Mouse (Mus musculus): ENCODE results near the gene Nat14. TPM values are rescaled to one million over a fixed set of nuclear protein-coding genes. Genes with fewer than 3 reads are reported as not detected.

Gene Nat14
- polyA plus RNA-seq, 1 experiment from 2014 or later: 3.9 TPM

DNA sequence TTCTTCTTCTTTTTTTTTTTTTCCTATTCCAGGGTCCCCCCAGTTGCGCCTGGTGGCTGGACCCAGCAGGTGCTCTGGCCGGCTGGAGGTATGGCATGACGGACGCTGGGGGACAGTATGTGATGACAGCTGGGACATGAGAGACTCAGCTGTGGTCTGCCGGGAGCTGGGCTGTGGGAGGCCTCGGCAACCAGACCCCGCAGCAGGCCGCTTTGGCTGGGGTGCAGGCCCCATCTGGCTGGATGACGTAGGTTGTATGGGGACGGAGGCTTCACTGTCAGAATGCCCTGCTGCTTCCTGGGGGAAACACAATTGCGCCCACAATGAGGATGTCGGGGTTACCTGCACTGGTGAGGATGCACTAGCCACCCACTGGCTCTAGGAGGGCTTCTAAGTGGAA is 11.3 kb downstream of the Nat14 start:
- Histone ChIP-seq H3K36me3 (ENCODE audit: control insufficient read depth, insufficient read depth) (no peaks in the 10 kb centered on the region), H3K4me2 (ENCODE audit: low read depth, low read length) (no peak overlapping the region), H3K27ac (ENCODE audit: low read length) (no peak overlapping the region), H3K27me3 (ENCODE audit: control insufficient read depth, insufficient read depth, low read length) (no peaks in the 10 kb centered on the region), H3K9me3 (replicated peaks; ENCODE audit: control insufficient read depth, low read length) (peaks cover 4% of the 10 kb centered on the region; the same call in 1 of the 2 replicates), H3K4me3 (ENCODE audit: low read length) (no peak overlapping the region), H3K4me1 (ENCODE audit: control insufficient read depth, insufficient read depth, low read length) (no peaks in the 10 kb centered on the region), H3K9ac (ENCODE audit: low read length) (no peak overlapping the region)
- WGBS: 56% methylated on average over 12 of the region's 12 CpGs
- ATAC-seq (replicated peaks; ENCODE audit: extremely low read depth, insufficient read depth, low FRiP score): no peak

DNA sequence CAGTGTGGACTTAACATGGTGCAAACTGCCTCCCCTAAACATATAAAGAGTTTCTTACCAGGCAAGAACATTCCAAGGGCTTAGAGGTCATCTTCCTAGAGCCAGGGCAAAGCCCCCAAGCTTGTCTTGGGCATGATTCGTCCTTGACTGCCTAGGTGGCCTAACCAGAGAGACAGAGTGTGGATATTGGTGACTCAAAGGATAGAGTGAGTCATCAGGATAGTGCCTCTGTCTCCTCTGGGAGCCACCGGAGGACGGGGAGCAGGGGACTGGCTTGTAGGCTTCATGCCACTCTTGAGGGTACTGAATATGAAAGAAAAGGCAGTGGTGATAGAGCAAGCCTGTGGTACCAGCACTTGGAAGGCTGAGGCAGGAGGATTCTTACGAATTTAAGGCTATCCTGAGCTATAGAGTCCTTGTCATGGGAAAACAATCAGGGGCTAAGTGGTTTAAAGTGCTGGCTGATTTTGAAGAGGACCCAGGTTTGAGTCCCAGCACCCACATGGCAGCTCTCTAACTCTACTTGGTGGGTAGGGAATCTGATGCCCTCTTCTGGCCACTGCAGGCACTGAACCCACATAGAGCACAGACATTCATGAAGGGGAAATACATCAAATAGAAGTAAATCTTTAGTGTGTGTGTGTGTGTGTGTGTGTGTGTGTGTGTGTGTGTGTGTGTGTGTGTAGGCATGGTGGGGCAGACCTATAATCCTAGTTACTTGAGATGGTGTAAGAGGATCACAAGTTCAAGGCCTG is 12.5 kb downstream of the Nat14 start:
- 68% methylated on average over 4 of the region's 4 CpGs for WGBS
- ATAC-seq (replicated peaks; ENCODE audit: extremely low read depth, insufficient read depth, low FRiP score): no peak
- no peaks in the 10 kb centered on the region for H3K36me3 ChIP-seq (ENCODE audit: control insufficient read depth, insufficient read depth)
- no peak overlapping the region for H3K9ac ChIP-seq (ENCODE audit: low read length)
- no peaks in the 10 kb centered on the region for H3K27me3 ChIP-seq (ENCODE audit: control insufficient read depth, insufficient read depth, low read length)
- no peak overlapping the region for H3K4me3 ChIP-seq (ENCODE audit: low read length)
- no peak overlapping the region for H3K4me2 ChIP-seq (ENCODE audit: low read depth, low read length)
- H3K27ac ChIP-seq (ENCODE audit: low read length): no peak overlapping the region
- peaks cover 4% of the 10 kb centered on the region; the same call in 1 of the 2 replicates for H3K9me3 ChIP-seq (replicated peaks; ENCODE audit: control insufficient read depth, low read length)
- no peaks in the 10 kb centered on the region for H3K4me1 ChIP-seq (ENCODE audit: control insufficient read depth, insufficient read depth, low read length)

DNA sequence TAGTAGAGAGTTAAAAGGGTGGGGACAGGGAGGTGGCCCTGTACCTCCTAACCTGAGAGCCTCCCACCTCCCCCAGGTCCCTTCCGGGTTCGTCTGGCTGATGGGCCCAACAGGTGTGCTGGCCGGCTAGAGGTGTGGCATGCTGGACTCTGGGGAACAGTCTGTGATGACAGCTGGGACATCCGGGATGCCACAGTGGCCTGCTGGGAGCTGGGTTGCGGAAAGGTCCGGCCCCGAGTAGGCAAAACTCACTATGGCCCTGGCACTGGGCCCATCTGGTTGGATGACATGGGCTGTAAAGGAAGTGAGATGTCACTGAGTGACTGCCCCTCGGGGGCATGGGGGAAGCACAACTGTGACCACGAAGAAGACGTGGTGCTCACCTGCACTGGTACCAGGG is 15.0 kb downstream of the Nat14 start:
- Histone ChIP-seq H3K27me3 (ENCODE audit: control insufficient read depth, insufficient read depth, low read length) (no peaks in the 10 kb centered on the region), H3K4me3 (ENCODE audit: low read length) (no peak overlapping the region), H3K9ac (ENCODE audit: low read length) (no peak overlapping the region), H3K36me3 (ENCODE audit: control insufficient read depth, insufficient read depth) (no peaks in the 10 kb centered on the region), H3K4me1 (ENCODE audit: control insufficient read depth, insufficient read depth, low read length) (no peaks in the 10 kb centered on the region), H3K27ac (ENCODE audit: low read length) (no peak overlapping the region), H3K4me2 (ENCODE audit: low read depth, low read length) (no peak overlapping the region), H3K9me3 (replicated peaks; ENCODE audit: control insufficient read depth, low read length) (peaks cover 4% of the 10 kb centered on the region; the same call in 1 of the 2 replicates)
- 64% methylated on average over 10 of the region's 10 CpGs for WGBS
- no peak for ATAC-seq (replicated peaks; ENCODE audit: extremely low read depth, insufficient read depth, low FRiP score)

DNA sequence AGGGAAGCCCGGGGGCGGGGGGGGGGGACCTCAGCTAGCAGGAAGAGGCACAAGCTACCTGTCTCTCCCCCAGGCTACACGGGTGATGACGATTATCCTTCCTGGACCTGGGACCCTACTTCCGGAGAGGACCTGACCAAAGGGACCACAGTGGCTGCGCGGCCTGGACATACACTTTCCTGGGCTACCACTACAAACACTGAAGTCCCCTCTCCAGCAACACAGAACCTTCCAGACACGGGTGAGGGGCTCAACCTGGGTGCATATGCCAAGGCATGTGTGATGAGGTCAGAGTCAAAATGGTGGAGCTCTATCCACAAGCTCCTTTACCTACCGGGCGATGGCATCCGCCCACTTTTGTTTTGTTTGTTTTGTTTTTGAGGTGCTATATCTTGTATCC is 15.6 kb downstream of the Nat14 start:
- WGBS: 70% methylated on average over 11 of the region's 11 CpGs
- H3K36me3 ChIP-seq (ENCODE audit: control insufficient read depth, insufficient read depth): no peaks in the 10 kb centered on the region
- no peak overlapping the region for H3K4me3 ChIP-seq (ENCODE audit: low read length)
- no peak overlapping the region for H3K4me2 ChIP-seq (ENCODE audit: low read depth, low read length)
- no peak overlapping the region for H3K9ac ChIP-seq (ENCODE audit: low read length)
- no peaks in the 10 kb centered on the region for H3K27me3 ChIP-seq (ENCODE audit: control insufficient read depth, insufficient read depth, low read length)
- no peak for ATAC-seq (replicated peaks; ENCODE audit: extremely low read depth, insufficient read depth, low FRiP score)
- H3K9me3 ChIP-seq (replicated peaks; ENCODE audit: control insufficient read depth, low read length): peaks cover 4% of the 10 kb centered on the region; the same call in 1 of the 2 replicates
- H3K27ac ChIP-seq (ENCODE audit: low read length): no peak overlapping the region
- H3K4me1 ChIP-seq (ENCODE audit: control insufficient read depth, insufficient read depth, low read length): no peaks in the 10 kb centered on the region

DNA sequence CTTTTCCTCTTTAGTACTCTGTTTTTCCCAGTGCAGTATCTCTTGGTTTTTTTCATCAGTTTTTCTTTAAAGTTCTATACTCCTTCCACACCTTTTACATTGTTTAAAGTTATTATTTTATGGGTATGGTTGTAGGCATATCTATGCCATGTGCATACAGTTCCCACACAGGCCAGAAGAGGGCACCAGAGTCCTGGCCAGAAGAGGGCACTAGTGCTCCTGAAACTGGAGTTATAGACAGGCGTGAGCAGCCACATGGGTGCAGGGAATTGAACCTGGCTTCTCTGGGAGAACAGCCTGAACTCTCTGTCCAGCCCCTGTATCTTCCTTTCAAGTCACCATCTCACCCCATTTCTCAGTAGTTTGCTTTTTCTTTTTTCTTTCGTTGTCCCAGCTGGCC is 16.6 kb downstream of the Nat14 start:
- Histone ChIP-seq H3K27ac (ENCODE audit: low read length) (no peak overlapping the region), H3K9me3 (replicated peaks; ENCODE audit: control insufficient read depth, low read length) (peaks cover 4% of the 10 kb centered on the region; the same call in 1 of the 2 replicates), H3K4me1 (ENCODE audit: control insufficient read depth, insufficient read depth, low read length) (0 out of 2 replicates have a peak, but pooled peaks cover 2% of the 10 kb centered on the region), H3K36me3 (ENCODE audit: control insufficient read depth, insufficient read depth) (no peaks in the 10 kb centered on the region), H3K27me3 (ENCODE audit: control insufficient read depth, insufficient read depth, low read length) (no peaks in the 10 kb centered on the region), H3K9ac (ENCODE audit: low read length) (no peak overlapping the region), H3K4me2 (ENCODE audit: low read depth, low read length) (no peak overlapping the region), H3K4me3 (ENCODE audit: low read length) (no peak overlapping the region)
- no peak for ATAC-seq (replicated peaks; ENCODE audit: extremely low read depth, insufficient read depth, low FRiP score)
- 37% methylated on average over 2 of the region's 2 CpGs for WGBS

DNA sequence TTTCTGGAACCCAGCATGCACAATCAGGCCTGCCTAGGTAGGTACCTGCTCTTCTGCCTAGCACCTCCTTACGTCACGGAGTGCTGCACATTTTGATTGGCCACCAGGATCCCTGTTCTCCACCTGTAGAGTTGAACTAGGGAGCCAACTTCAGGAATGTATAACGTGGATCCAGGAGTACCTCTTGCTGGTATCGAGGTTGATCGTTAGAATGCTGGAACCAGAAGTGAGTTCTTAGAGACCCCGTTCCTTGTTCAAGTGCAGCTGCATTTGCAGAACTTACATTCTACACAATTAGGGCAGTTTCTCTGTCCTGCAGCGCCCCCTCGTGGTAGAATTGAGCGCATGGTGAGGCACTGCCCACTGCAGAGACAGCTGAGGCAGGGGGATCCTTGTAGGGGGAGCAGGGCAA is 18.2 kb downstream of the Nat14 start:
- WGBS: 13% methylated on average over 9 of the region's 9 CpGs
- Histone ChIP-seq H3K9me3 (replicated peaks; ENCODE audit: control insufficient read depth, low read length) (no peaks in the 10 kb centered on the region), H3K4me1 (ENCODE audit: control insufficient read depth, insufficient read depth, low read length) (0 out of 2 replicates have a peak, but pooled peaks cover 2% of the 10 kb centered on the region), H3K27ac (ENCODE audit: low read length) (no peak overlapping the region), H3K9ac (ENCODE audit: low read length) (no peak overlapping the region), H3K36me3 (ENCODE audit: control insufficient read depth, insufficient read depth) (no peaks in the 10 kb centered on the region), H3K4me2 (ENCODE audit: low read depth, low read length) (no peak overlapping the region), H3K27me3 (ENCODE audit: control insufficient read depth, insufficient read depth, low read length) (no peaks in the 10 kb centered on the region), H3K4me3 (ENCODE audit: low read length) (no peak overlapping the region)
- ATAC-seq (replicated peaks; ENCODE audit: extremely low read depth, insufficient read depth, low FRiP score): no peak

DNA sequence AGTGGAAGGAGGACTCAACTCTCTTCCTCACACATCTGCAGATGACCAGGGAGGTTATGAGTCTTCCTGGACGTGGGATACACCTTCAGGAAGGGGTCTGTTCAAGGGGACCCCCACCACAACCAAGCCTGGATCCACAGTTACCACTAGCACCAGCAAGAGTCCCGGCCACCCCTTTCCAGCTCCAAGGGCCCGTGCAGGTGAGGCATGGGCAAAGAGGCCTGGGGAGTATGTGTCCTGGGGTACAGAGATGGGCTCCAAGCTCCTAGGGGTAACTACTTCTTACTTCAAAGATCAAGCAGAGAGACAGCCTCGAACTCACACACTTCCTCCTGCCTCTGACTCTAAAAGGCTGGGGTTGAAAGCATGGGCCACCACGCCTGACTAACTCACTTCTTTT is 20.8 kb downstream of the Nat14 start:
- Histone ChIP-seq H3K4me3 (ENCODE audit: low read length) (no peak overlapping the region), H3K9ac (ENCODE audit: low read length) (no peak overlapping the region), H3K4me2 (ENCODE audit: low read depth, low read length) (no peak overlapping the region), H3K27me3 (ENCODE audit: control insufficient read depth, insufficient read depth, low read length) (no peaks in the 10 kb centered on the region), H3K27ac (ENCODE audit: low read length) (no peak overlapping the region), H3K4me1 (ENCODE audit: control insufficient read depth, insufficient read depth, low read length) (0 out of 2 replicates have a peak, but pooled peaks cover 2% of the 10 kb centered on the region), H3K9me3 (replicated peaks; ENCODE audit: control insufficient read depth, low read length) (no peaks in the 10 kb centered on the region), H3K36me3 (ENCODE audit: control insufficient read depth, insufficient read depth) (no peaks in the 10 kb centered on the region)
- ATAC-seq (replicated peaks; ENCODE audit: extremely low read depth, insufficient read depth, low FRiP score): no peak
- WGBS: 43% methylated on average over 5 of the region's 5 CpGs

DNA sequence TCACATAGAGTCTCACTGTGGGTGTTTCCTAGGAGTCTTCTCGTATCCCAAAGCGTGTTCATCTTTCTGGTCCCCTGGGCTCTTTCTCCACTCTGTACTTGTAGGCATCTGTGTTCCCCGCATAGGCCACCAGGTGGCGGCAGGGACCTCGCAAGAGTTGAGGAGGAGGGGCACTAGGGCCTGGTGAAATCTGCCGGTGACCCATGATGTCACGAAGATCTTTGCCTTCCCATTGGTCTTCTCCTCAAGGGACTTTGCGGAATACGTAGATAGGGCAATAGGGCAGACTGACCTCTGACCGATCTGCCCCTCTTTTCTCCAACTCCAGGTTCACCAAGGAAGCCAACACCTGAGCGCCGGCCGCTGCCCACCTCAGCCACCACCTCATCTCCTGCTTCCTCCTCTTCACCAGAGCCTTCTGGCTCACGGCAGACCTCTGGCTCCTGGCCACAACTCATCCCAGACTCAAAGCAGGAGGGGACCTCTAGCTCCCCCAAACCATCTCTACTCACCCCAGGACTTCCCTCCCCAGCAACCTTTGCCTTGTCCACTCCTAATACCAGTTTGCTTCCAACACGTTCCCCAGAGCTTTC is 21.5 kb downstream of the Nat14 start:
- H3K4me1 ChIP-seq (ENCODE audit: control insufficient read depth, insufficient read depth, low read length): 0 out of 2 replicates have a peak, but pooled peaks cover 2% of the 10 kb centered on the region
- H3K27ac ChIP-seq (ENCODE audit: low read length): no peak overlapping the region
- peak overlapping the region; percentile 65 for H3K9ac ChIP-seq (ENCODE audit: low read length)

DNA sequence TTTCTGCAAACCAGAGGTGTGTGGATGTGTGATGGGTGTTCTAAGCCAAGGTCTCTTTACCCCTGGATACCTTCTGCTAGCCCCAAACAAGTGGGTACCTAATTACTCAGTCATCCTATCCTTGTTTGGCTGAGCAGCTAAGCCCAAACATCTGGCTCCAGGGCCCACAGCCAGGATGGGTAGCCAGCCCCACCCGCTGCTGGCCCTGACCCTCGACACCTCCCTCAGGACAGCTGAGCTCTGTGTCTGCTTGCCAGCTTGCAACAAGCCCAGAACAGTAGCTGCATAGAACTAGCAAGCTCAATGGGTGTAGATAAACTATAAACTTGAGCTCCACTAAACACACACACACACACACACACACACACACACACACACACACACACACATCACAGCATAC is 26.0 kb downstream of the Nat14 start:
- no peak for ATAC-seq (replicated peaks; ENCODE audit: extremely low read depth, insufficient read depth, low FRiP score)
- no peak overlapping the region for H3K4me3 ChIP-seq (ENCODE audit: low read length)
- no peaks in the 10 kb centered on the region for H3K36me3 ChIP-seq (ENCODE audit: control insufficient read depth, insufficient read depth)
- no peaks in the 10 kb centered on the region for H3K27me3 ChIP-seq (ENCODE audit: control insufficient read depth, insufficient read depth, low read length)
- WGBS: 38% methylated on average over 2 of the region's 2 CpGs
- no peak overlapping the region for H3K9ac ChIP-seq (ENCODE audit: low read length)
- H3K4me1 ChIP-seq (ENCODE audit: control insufficient read depth, insufficient read depth, low read length): peaks cover 6% of the 10 kb centered on the region; the same call in 1 of the 2 replicates
- H3K4me2 ChIP-seq (ENCODE audit: low read depth, low read length): no peak overlapping the region
- no peak overlapping the region for H3K27ac ChIP-seq (ENCODE audit: low read length)
- no peaks in the 10 kb centered on the region for H3K9me3 ChIP-seq (replicated peaks; ENCODE audit: control insufficient read depth, low read length)

More for the DNA sequence above, 21.5 kb downstream of the Nat14 start:
- H3K9me3 ChIP-seq (replicated peaks; ENCODE audit: control insufficient read depth, low read length): no peaks in the 10 kb centered on the region
- H3K36me3 ChIP-seq (ENCODE audit: control insufficient read depth, insufficient read depth): no peaks in the 10 kb centered on the region
- ATAC-seq (replicated peaks; ENCODE audit: extremely low read depth, insufficient read depth, low FRiP score): peak; percentile 87
- H3K4me2 ChIP-seq (ENCODE audit: low read depth, low read length): peak overlapping the region; percentile 75
- no peaks in the 10 kb centered on the region for H3K27me3 ChIP-seq (ENCODE audit: control insufficient read depth, insufficient read depth, low read length)
- WGBS: 11% methylated on average over 15 of the region's 15 CpGs
- H3K4me3 ChIP-seq (ENCODE audit: low read length): peak overlapping the region; percentile 50
